Mouse (Mus musculus) monocyte, adult 5-6 weeks (primary cell): ENCODE measurements around the gene Olfr568. TPM values are rescaled to one million over a fixed set of nuclear protein-coding genes. Genes with fewer than 3 reads are reported as not detected.

ENCODE experiments used
- ATAC-seq: fragments of 153-309, 156-312 bp; replicated peaks from 2 replicates; pipeline ENCODE4 v1.8.0; 2017; ENCODE audit warnings: mild to moderate bottlenecking; ENCODE audit not compliant: low TSS enrichment, insufficient number of reproducible peaks, severe bottlenecking, poor library complexity, low FRiP score
- total RNA-seq: library from RNA; stranded (forward); fragments of 200-1000, 200-491, 200-594 nt; gene quantifications from 3 replicates; pipeline ENCODE4 v1.2.3, GENCODE M21; 2017

Gene Olfr568
- total RNA-seq = not detected in 3 replicates

DNA sequence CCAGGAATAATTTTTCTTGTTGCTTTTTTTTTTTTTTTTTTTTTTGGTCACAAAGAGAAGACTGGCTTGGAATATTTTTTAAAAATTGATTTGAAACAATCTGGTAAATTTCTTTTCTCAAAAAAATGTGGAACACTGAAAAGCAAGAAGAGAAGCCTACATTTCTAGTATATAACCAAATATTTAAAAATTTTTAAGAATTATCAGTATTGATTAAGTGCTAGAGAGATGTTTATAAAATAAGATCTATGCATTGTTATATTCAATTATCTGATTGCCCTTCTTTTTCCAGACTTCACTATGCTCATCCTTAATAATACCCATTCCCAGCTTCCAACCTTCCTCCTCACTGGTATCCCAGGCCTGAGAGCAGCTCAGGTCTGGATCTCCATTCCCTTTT is at the start of gene Olfr568:
Gene Olfr568, plus strand, starts transcription at position 301 of the 400 bp plus-strand sequence.
- ATAC-seq = no peak

DNA sequence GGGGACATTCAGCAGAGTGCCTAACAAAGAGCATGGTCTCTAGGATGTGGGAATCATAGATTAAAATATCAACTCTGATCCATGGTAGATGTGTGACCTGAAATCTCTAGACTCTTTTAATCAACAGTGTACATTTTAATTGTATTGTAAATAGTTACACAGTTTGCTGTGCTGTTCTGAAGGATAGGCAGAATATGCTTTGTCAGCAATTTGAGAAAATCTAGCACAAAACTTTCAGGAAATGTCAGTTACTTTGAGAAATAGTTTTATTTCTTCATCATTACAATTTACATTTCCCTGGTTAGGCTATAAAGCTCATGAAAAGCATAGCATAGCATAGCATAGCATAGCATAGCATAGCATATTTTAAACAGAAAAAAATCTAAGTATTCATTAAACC is 21.1 kb upstream of the Olfr568 start:
- ATAC-seq = no peak

DNA sequence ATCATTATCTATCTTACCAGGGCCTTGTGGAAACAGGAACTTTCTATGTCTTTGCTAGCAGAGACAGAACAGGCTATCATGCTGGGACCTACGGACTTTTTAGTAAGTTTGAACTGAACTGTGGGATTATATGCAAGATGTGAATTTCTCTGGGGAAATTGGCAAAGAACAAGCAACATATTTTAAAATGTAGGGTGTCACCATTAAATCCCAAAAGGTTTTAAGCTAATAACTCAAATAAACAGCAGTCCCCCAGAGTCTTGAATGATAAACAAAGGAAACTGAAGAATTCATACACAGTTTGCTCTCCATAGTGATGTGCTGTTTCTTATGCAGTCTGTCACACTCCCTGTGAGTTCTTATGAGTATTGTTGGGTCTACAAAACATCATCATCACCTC is 18.3 kb upstream of the Olfr568 start, which contains the start of gene Olfr566:
Gene Olfr566, minus strand, starts transcription at position 101 of the 400 bp plus-strand sequence.
- no peak for ATAC-seq

DNA sequence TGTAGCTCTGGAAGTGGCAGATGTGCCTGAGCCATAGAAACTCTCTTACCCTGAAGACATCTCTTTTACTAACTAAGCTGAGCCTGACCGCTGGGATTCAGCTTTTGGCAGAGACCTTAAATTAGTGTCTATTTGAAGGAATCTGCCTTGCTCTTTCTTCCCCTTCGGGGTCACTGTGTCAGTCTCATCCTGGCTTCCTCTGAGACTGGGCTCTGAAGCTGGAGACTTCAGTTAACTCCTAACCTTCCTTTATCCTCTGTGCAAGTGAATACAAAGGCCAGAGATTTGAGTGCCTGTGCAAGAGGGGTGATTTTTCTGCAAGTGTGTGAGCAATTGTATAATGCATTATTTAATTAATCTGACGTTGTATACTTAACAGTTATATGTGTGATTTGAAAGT is 13.9 kb downstream of the Olfr568 start, which contains the start of gene Olfr569:
Gene Olfr569, minus strand, starts transcription at position 101 of the 400 bp plus-strand sequence.
- ATAC-seq = no peak

DNA sequence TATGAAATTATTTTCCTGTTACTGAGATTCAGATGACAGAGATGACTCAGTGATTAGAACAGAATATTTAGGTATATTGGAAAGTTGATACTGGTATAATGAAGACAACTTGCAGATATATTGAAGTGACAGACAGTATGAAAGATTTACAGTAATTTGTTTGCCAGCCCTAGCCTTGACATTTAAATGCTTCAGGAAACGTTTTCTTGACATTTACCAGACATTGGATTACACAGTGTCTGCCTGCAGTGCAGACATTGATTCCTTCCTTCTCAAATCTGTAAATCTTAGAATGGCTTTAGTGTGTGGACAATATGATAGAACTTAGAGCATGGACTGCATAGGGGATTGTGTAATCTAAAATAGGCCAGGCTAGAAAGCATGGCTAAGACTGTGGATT is 38.3 kb downstream of the Olfr568 start:
- ATAC-seq = no peak

DNA sequence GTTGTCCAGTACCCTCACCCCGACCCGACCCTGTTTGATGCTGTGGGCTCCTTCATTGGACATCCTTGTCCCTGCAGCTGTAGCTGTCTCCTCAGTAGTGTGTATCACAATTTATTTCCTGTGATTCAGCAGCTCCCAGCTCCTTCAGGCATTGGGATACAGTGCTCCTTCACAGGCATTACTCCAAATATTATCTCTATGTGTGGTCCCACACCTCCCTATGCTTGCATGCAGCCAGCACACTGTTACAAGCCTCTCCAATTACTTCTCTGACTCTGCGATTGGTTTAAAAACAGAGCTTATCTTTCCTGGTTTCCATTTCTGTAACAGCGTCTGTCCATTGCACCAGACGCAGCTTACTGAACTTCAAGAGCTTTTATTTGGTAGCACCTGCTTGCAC is 39.5 kb downstream of the Olfr568 start:
- no peak for ATAC-seq

DNA sequence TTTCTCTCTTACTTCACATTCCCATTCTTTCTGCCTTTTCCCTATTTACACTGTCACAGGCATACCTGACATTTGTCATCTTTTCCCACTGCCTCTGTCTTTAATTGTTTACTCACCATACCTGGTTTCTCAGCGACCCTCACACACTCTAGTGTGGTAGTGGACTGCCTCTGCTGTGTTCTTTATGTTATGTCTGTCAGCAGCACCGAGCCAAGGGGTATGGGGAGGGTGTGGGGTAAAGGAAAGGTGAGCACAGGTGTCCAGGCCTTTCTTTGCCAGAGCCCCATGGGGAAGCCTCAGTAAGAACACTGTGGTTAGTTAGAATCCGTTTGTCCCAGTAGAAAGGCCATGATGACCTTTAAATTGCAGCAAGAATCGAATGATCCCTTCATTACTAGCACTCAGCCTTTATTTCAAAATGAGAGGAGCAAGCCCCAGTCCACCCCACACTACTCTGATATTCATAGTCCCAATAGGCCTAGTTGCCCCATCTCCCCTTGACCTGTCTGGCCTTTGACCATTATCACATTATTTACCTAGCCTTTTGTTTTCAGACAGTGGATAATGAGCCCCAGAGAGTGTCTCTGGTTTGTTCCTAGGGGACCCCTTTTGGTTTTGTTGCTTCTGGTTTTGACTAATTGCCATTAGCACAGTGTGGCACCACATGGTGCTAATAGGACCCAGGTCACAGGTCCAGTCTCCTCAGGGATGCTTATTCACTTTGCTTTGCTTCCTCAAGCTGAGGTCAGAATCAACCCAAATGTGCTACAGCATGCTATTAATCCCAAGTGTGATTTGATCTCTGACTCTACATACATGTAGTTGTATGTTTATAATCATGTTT is 40.3 kb downstream of the Olfr568 start, which contains the start of gene Olfr571:
Gene Olfr571, minus strand, starts transcription at position 505 of the 844 bp plus-strand sequence.
- no peak for ATAC-seq

DNA sequence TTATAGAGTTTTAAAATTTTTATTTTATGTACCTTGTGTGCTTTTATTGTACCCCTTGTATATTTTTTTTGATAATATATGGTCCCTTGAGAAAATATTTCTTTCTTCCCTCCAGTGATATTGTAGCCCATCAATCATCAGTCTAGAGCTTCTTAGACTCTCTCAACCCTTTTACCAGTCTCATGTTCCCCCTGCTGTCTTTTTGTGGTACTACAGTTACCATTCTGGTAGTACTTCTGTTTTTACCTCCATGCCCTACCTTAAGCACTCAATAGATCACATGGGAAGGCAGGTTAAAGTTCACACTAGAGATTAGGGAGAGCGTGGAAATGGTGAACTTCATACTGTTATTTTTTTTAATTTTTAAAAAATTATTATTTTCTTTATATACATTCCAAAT is 42.7 kb downstream of the Olfr568 start:
- no peak for ATAC-seq

DNA sequence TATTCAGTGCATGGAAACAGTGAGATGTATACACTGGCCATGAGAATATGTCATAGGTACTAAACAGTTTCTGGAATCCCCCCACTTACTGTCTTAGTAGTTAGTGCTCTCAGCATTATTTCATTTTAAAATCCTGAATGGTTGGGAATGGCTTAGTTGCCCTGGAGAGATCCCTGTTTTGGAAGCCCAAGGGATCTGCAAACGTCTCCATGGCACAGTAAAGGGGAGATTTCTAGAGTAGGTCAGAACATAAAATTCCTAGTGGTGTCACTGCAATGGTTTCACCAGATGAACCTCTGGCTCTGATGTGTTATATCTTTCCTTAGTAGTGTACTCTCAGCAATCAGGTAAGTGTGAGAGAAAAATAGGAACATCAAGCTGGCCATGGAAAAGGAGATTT is 47.2 kb downstream of the Olfr568 start, which contains the start of gene Olfr572:
Gene Olfr572, plus strand, starts transcription at position 301 of the 400 bp plus-strand sequence.
- no peak for ATAC-seq

DNA sequence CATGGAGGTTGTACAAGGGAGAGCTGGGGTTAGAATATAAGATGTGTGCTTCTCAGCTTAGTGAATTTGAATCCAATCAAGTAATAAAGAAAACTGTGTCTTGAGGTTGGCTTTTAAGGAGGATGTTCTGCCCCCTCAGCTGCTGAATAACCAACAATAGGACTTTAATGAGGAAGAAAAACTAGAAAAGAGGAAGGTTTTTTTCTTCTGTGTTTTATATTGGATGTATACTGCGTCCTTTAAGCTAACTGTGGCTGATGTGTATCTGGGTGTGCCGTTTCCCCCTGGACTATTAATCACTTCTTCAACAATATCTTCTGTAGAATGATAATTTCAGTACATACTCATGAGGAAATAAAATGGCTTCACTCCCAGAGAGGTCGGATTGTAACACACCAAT is 50.2 kb downstream of the Olfr568 start:
- ATAC-seq = no peak

Other genes with a start within 250 kb of the Olfr568 start
- gene Olfr554, start 238.7 kb upstream of the Olfr568 start, total RNA-seq = not detected in 3 replicates
- not detected in 3 replicates for gene Olfr555, start 218.3 kb upstream of the Olfr568 start, total RNA-seq
- gene Olfr556, start 212.2 kb upstream of the Olfr568 start, total RNA-seq = not detected in 3 replicates
- gene Trim68, start 189.8 kb upstream of the Olfr568 start, total RNA-seq = 4.6 to 15.2 TPM (median 9.5 TPM) in 3 replicates
- gene Olfr557, start 181.2 kb upstream of the Olfr568 start, total RNA-seq = not detected in 3 replicates
- not detected in 3 replicates for gene Olfr558, start 174.9 kb upstream of the Olfr568 start, total RNA-seq
- gene Olfr33, start 158.1 kb upstream of the Olfr568 start, total RNA-seq = not detected in 3 replicates
- gene Olfr559, start 149.6 kb upstream of the Olfr568 start, total RNA-seq = not detected in 3 replicates
- gene Olfr560, start 117.8 kb upstream of the Olfr568 start, total RNA-seq = not detected in 3 replicates
- gene Olfr78, start 117.7 kb upstream of the Olfr568 start, total RNA-seq = not detected in 3 replicates
- gene Olfr561, start 105.9 kb upstream of the Olfr568 start, total RNA-seq = not detected in 3 replicates
- gene Olfr564, start 73.6 kb upstream of the Olfr568 start, total RNA-seq = not detected in 3 replicates
- not detected in 3 replicates for gene Olfr566, start 18.4 kb upstream of the Olfr568 start, total RNA-seq
- not detected in 3 replicates for gene Olfr569, start 13.8 kb downstream of the Olfr568 start, total RNA-seq
- not detected in 3 replicates for gene Olfr570, start 17.5 kb downstream of the Olfr568 start, total RNA-seq
- not detected in 3 replicates for gene Olfr571, start 40.4 kb downstream of the Olfr568 start, total RNA-seq
- not detected in 3 replicates for gene Olfr572, start 47.3 kb downstream of the Olfr568 start, total RNA-seq
- gene Olfr573-ps1, start 65.5 kb downstream of the Olfr568 start, total RNA-seq = not detected in 3 replicates
- gene Olfr574, start 71.3 kb downstream of the Olfr568 start, total RNA-seq = not detected in 3 replicates
- not detected in 3 replicates for gene Olfr575, start 81.7 kb downstream of the Olfr568 start, total RNA-seq
- gene Olfr576, start 85.5 kb downstream of the Olfr568 start, total RNA-seq = not detected in 3 replicates
- not detected in 3 replicates for gene Olfr577, start 98.8 kb downstream of the Olfr568 start, total RNA-seq
- not detected in 3 replicates for gene Olfr578, start 112.2 kb downstream of the Olfr568 start, total RNA-seq
- not detected in 3 replicates for gene Olfr582, start 160.9 kb downstream of the Olfr568 start, total RNA-seq
- gene Olfr583, start 174.2 kb downstream of the Olfr568 start, total RNA-seq = not detected in 3 replicates
- gene Olfr584, start 204.8 kb downstream of the Olfr568 start, total RNA-seq = not detected in 3 replicates
- gene Olfr585, start 220.6 kb downstream of the Olfr568 start, total RNA-seq = 1.3 TPM in 1 of 3 replicates, not detected in the others
- gene Olfr586, start 248.5 kb downstream of the Olfr568 start, total RNA-seq = not detected in 3 replicates